Mouse (Mus musculus) kidney, adult 2 months (tissue): ENCODE results near the gene Coq4.

Experiments
- CTCF ChIP-seq: fragments of 200-500 bp; conservative IDR thresholded peaks from 2 replicates; pipeline ENCODE4 v1.5.1; 2011; ENCODE audit warnings: low read depth, mild to moderate bottlenecking, control low read depth, low read length, moderate library complexity, mixed read lengths; ENCODE audit not compliant: insufficient read depth, insufficient read length
- POLR2A ChIP-seq: fragments of 200-500 bp; IDR thresholded peaks from one replicate; pipeline ENCODE4 v1.6.1; 2011; ENCODE audit warnings: low read depth, low read length, control low read depth

GRCm38 (mm10) chr2:29770162-29770561 lies 17.1 kb upstream of the Coq4 start:
- TF ChIP-seq CTCF (0 out of 2 replicates have a peak, but pooled peaks have one; percentile 22), POLR2A (no peak)
